Mouse (Mus musculus) embryonic facial prominence, embryonic 15.5 days (tissue): ENCODE data around the gene Kif2b. TPM values are rescaled to one million over a fixed set of nuclear protein-coding genes. Genes with fewer than 3 reads are reported as not detected.

Experiments used
- ATAC-seq: fragments of 200-750 bp; cut with Nextera tagmentation; 2 replicates; pipeline ENCODE4 v1.8.0; 2017; ENCODE audit warnings: low read depth, moderate TSS enrichment; ENCODE audit not compliant: insufficient number of reproducible peaks, low FRiP score, low TSS enrichment
- H3K27ac ChIP-seq: fragments of 300-500 bp; sonication (generic); replicated peaks from 2 replicates; pipeline ENCODE4 v1.5.1; 2015; ENCODE audit warnings: mild to moderate bottlenecking, inconsistent platforms
- H3K27me3 ChIP-seq: fragments of 300-500 bp; sonication (generic); 2 replicates; pipeline ENCODE4 v1.6.1; 2015; ENCODE audit warnings: inconsistent platforms
- H3K36me3 ChIP-seq: fragments of 300-500 bp; sonication (generic); 2 replicates; pipeline ENCODE4 v1.6.1; 2015; ENCODE audit warnings: mild to moderate bottlenecking, inconsistent platforms
- H3K4me1 ChIP-seq: fragments of 300-500 bp; sonication (generic); 2 replicates; pipeline ENCODE4 v1.6.1; 2015; ENCODE audit warnings: inconsistent platforms
- H3K4me2 ChIP-seq: fragments of 300-500 bp; sonication (generic); replicated peaks from 2 replicates; pipeline ENCODE4 v1.6.1; 2015; ENCODE audit warnings: mild to moderate bottlenecking, inconsistent platforms
- H3K4me3 ChIP-seq: fragments of 300-500 bp; sonication (generic); replicated peaks from 2 replicates; pipeline ENCODE4 v1.5.1; 2015; ENCODE audit warnings: mild to moderate bottlenecking, inconsistent platforms
- H3K9ac ChIP-seq: fragments of 300-500 bp; sonication (generic); 2 replicates; pipeline ENCODE4 v1.6.1; 2015; ENCODE audit warnings: inconsistent platforms
- H3K9me3 ChIP-seq: fragments of 300-500 bp; sonication (generic); replicated peaks from 2 replicates; pipeline ENCODE4 v1.6.1; 2016; ENCODE audit warnings: inconsistent platforms
- WGBS: fragments of 180-500 bp; shearing (Covaris S2); methylation state at CpG from one replicate; pipeline ENCODE4 v1.1.7; 2015; 5-methylcytosine and 5-hydroxymethylcytosine counted together
- polyA plus RNA-seq: library from polyadenylated mRNA; unstranded; fragments of >200 nt; fragmentation: Nextera tagmentation; extraction: Ambion mirVana; gene quantifications from 2 replicates; pipeline ENCODE4 v1.2.1, GENCODE M21; 2015

The Kif2b gene
- polyA plus RNA-seq, result not detected in 2 replicates

- no peaks in the 10 kb centered on the region for H3K36me3 ChIP-seq
- no peak within 1 kb of the TSS for H3K27ac ChIP-seq
- H3K4me3 ChIP-seq, result no peak within 1 kb of the TSS
- H3K27me3 ChIP-seq, result no peaks in the 10 kb centered on the region
- no peaks in the 10 kb centered on the region for H3K4me1 ChIP-seq
- H3K9ac ChIP-seq, result no peak within 1 kb of the TSS
- no peak for ATAC-seq
- no peaks in the 10 kb centered on the region for H3K9me3 ChIP-seq
- WGBS, result 84% methylated on average over 9 of the region's 9 CpGs
- no peak within 1 kb of the TSS for H3K4me2 ChIP-seq
These were observed at the start of gene Kif2b for GRCm38 (mm10) chr11:91577317-91577716. Gene Kif2b (minus strand): TSS chr11:91577558.

DNA sequence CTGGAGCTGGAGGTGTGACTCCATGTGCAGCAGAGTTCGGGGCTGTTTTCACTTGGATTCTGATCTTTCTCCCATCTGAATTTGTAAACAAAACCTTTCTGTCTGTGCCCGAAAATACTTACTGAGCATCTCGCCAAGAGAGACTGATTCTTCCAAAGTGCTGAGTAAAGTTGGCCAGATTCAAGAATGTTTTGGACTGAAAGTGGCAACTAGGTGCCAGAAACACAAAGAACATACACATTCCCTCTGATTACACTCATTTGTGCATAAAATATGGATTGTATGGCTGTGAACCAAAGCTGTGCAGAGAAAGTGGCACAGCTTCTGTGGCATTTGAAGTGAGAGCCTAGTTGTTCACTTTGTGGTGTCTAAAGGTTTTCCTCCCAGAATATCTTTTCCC, 15.7 kb upstream of the Kif2b start:
- Histone ChIP-seq H3K4me1 (no peaks in the 10 kb centered on the region), H3K4me2 (no peak overlapping the region), H3K9ac (no peak overlapping the region), H3K36me3 (no peaks in the 10 kb centered on the region), H3K4me3 (no peak overlapping the region), H3K27me3 (no peaks in the 10 kb centered on the region), H3K9me3 (no peaks in the 10 kb centered on the region), H3K27ac (no peak overlapping the region)
- ATAC-seq, result no peak
- 47% methylated on average over 3 of the region's 3 CpGs for WGBS

GRCm38 (mm10) chr11:91576856-91577255, 502 bp downstream of the Kif2b start:
- Histone ChIP-seq H3K27ac (no peak overlapping the region), H3K9ac (no peak overlapping the region), H3K27me3 (no peaks in the 10 kb centered on the region), H3K9me3 (no peaks in the 10 kb centered on the region), H3K4me2 (no peak overlapping the region), H3K36me3 (no peaks in the 10 kb centered on the region), H3K4me3 (no peak overlapping the region), H3K4me1 (no peaks in the 10 kb centered on the region)
- ATAC-seq, result no peak
- WGBS, result 82% methylated on average over 19 of the region's 19 CpGs

DNA sequence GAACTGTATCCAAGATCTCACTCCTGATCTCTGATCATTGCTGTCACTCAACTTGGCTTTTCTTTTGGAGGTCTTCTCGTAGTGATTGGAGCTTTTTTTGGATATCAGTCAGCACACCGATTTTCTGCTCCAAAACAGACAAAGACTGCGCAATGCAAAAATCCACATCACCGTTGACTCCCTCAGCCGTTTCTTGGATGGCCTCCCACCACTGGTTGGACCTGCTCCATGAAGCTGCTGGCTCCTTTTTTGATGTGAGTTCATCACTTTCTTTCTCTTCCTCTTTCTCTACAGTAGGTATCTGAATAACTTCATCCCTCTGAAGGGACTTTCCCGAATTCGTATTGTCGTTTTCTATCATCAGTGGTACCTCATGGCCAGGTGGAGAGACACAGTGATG, 2.0 kb downstream of the Kif2b start:
- H3K9ac ChIP-seq, result no peak overlapping the region
- H3K36me3 ChIP-seq, result no peaks in the 10 kb centered on the region
- no peaks in the 10 kb centered on the region for H3K4me1 ChIP-seq
- H3K4me2 ChIP-seq, result no peak overlapping the region
- no peaks in the 10 kb centered on the region for H3K27me3 ChIP-seq
- H3K4me3 ChIP-seq, result no peak overlapping the region
- 90% methylated on average over 8 of the region's 8 CpGs for WGBS
- no peak overlapping the region for H3K27ac ChIP-seq
- no peak for ATAC-seq
- no peaks in the 10 kb centered on the region for H3K9me3 ChIP-seq

DNA sequence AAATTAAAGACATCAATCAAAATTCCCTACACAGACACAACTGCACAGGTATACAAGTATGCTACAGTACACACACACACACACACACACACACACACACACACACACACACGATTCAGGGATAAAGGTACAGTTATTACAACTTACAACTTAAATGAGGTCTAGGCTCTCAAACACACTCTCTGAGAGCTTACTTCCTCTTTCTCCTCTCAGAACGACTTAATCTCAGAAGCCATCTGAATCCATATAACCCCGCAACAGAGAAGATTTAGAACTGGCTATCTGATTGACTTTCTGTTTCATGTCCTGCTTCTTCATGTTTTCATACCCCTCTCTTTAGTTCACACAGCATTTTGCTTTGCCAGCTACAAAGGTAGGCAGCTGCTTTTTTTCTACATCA, 2.9 kb downstream of the Kif2b start:
- no peak overlapping the region for H3K27ac ChIP-seq
- 56% methylated on average over 3 of the region's 3 CpGs for WGBS

GRCm38 (mm10) chr11:91530737-91531136, 46.6 kb downstream of the Kif2b start:
- Histone ChIP-seq H3K4me3 (no peak overlapping the region), H3K4me2 (no peak overlapping the region), H3K4me1 (no peaks in the 10 kb centered on the region), H3K9ac (no peak overlapping the region), H3K36me3 (no peaks in the 10 kb centered on the region), H3K27me3 (no peaks in the 10 kb centered on the region), H3K9me3 (no peaks in the 10 kb centered on the region), H3K27ac (no peak overlapping the region)
- WGBS, result 80% methylated on average over 4 of the region's 4 CpGs
- no peak for ATAC-seq

More for the DNA sequence above, 2.9 kb downstream of the Kif2b start:
- Histone ChIP-seq H3K4me1 (no peaks in the 10 kb centered on the region), H3K9me3 (no peaks in the 10 kb centered on the region), H3K9ac (no peak overlapping the region), H3K36me3 (no peaks in the 10 kb centered on the region), H3K27me3 (no peaks in the 10 kb centered on the region), H3K4me2 (no peak overlapping the region), H3K4me3 (no peak overlapping the region)
- ATAC-seq, result no peak
